Mouse (Mus musculus): ENCODE results near the gene Plcb3. TPM values are rescaled to one million over a fixed set of nuclear protein-coding genes. Genes with fewer than 3 reads are reported as not detected.

Plcb3 gene
- polyA plus RNA-seq, 1 experiment from 2014 or later, result 14.8 TPM

- Histone ChIP-seq H3K4me2 (replicated peaks; ENCODE audit: low read depth, low read length) (peak overlapping the region; percentile 99), H3K4me1 (replicated peaks; ENCODE audit: control insufficient read depth, insufficient read depth, low read length) (peaks cover 7% of the 10 kb centered on the region), H3K9me3 (ENCODE audit: control insufficient read depth, low read length) (no peaks in the 10 kb centered on the region), H3K36me3 (ENCODE audit: control insufficient read depth, insufficient read depth, low read length) (no peaks in the 10 kb centered on the region), H3K27ac (ENCODE audit: low read depth, low read length) (no peak overlapping the region; the same call in 1 of the 2 replicates), H3K27me3 (ENCODE audit: control insufficient read depth, insufficient read depth, low read length) (peaks cover 6% of the 10 kb centered on the region), H3K4me3 (ENCODE audit: low read depth, low read length) (peak overlapping the region; percentile 69), H3K9ac (ENCODE audit: low read depth, low read length) (peak overlapping the region; percentile 88)
- DNase-seq (ENCODE audit: low spot score) (no peak), ATAC-seq (ENCODE audit: low FRiP score) (peak; percentile 17)
- 31% methylated on average over 23 of the region's 29 CpGs for WGBS
These were observed 35.6 kb downstream of the Plcb3 start for GRCm38 (mm10) chr19:6940396-6941351.

GRCm38 (mm10) chr19:6939106-6940002, 36.9 kb downstream of the Plcb3 start:
- no peak overlapping the region for H3K4me3 ChIP-seq (ENCODE audit: low read depth, low read length)
- H3K4me1 ChIP-seq (replicated peaks; ENCODE audit: control insufficient read depth, insufficient read depth, low read length), result peaks cover 7% of the 10 kb centered on the region
- H3K27me3 ChIP-seq (ENCODE audit: control insufficient read depth, insufficient read depth, low read length), result peaks cover 19% of the 10 kb centered on the region
- no peaks in the 10 kb centered on the region for H3K9me3 ChIP-seq (ENCODE audit: control insufficient read depth, low read length)
- ATAC-seq (ENCODE audit: low FRiP score) (no peak), DNase-seq (ENCODE audit: low spot score) (no peak)
- H3K27ac ChIP-seq (ENCODE audit: low read depth, low read length), result no peak overlapping the region
- H3K36me3 ChIP-seq (ENCODE audit: control insufficient read depth, insufficient read depth, low read length), result no peaks in the 10 kb centered on the region
- H3K9ac ChIP-seq (ENCODE audit: low read depth, low read length), result no peak overlapping the region
- no peak overlapping the region for H3K4me2 ChIP-seq (replicated peaks; ENCODE audit: low read depth, low read length)
- WGBS, result 91% methylated on average over 20 of the region's 20 CpGs

GRCm38 (mm10) chr19:6937541-6938465, 38.5 kb downstream of the Plcb3 start:
- Histone ChIP-seq H3K27me3 (ENCODE audit: control insufficient read depth, insufficient read depth, low read length) (peaks cover 35% of the 10 kb centered on the region), H3K9ac (ENCODE audit: low read depth, low read length) (no peak overlapping the region), H3K4me1 (replicated peaks; ENCODE audit: control insufficient read depth, insufficient read depth, low read length) (peaks cover 12% of the 10 kb centered on the region), H3K4me2 (replicated peaks; ENCODE audit: low read depth, low read length) (no peak overlapping the region), H3K9me3 (ENCODE audit: control insufficient read depth, low read length) (no peaks in the 10 kb centered on the region), H3K36me3 (ENCODE audit: control insufficient read depth, insufficient read depth, low read length) (no peaks in the 10 kb centered on the region), H3K27ac (ENCODE audit: low read depth, low read length) (no peak overlapping the region), H3K4me3 (ENCODE audit: low read depth, low read length) (no peak overlapping the region)
- ATAC-seq (ENCODE audit: low FRiP score) (no peak), DNase-seq (ENCODE audit: low spot score) (no peak)
- WGBS, result 83% methylated on average over 16 of the region's 16 CpGs

- Histone ChIP-seq H3K27me3 (ENCODE audit: control insufficient read depth, insufficient read depth, low read length) (peaks cover 49% of the 10 kb centered on the region), H3K36me3 (ENCODE audit: control insufficient read depth, insufficient read depth, low read length) (no peaks in the 10 kb centered on the region), H3K9me3 (ENCODE audit: control insufficient read depth, low read length) (no peaks in the 10 kb centered on the region), H3K9ac (ENCODE audit: low read depth, low read length) (no peak overlapping the region), H3K4me2 (replicated peaks; ENCODE audit: low read depth, low read length) (no peak overlapping the region), H3K27ac (ENCODE audit: low read depth, low read length) (no peak overlapping the region), H3K4me3 (ENCODE audit: low read depth, low read length) (no peak overlapping the region), H3K4me1 (replicated peaks; ENCODE audit: control insufficient read depth, insufficient read depth, low read length) (peaks cover 12% of the 10 kb centered on the region; the same call in 1 of the 2 replicates)
- no peak for ATAC-seq (ENCODE audit: low FRiP score)
- WGBS, result 21% methylated on average over 3 of the region's 3 CpGs
- no peak for DNase-seq (ENCODE audit: low spot score)
These were observed 40.0 kb downstream of the Plcb3 start for GRCm38 (mm10) chr19:6936299-6936698.

GRCm38 (mm10) chr19:6934195-6934977, 41.9 kb downstream of the Plcb3 start, which contains the start of gene Kcnk4:
TSS of gene Kcnk4 (minus strand) at chr19:6934515.
- WGBS, result 9% methylated on average over 23 of the region's 23 CpGs

GRCm38 (mm10) chr19:6933436-6934194, 42.7 kb downstream of the Plcb3 start:
- H3K27me3 ChIP-seq (ENCODE audit: control insufficient read depth, insufficient read depth, low read length), result peaks cover 65% of the 10 kb centered on the region
- no peaks in the 10 kb centered on the region for H3K36me3 ChIP-seq (ENCODE audit: control insufficient read depth, insufficient read depth, low read length)
- peak overlapping the region; percentile 51 for H3K4me2 ChIP-seq (replicated peaks; ENCODE audit: low read depth, low read length)
- 5% methylated on average over 58 of the region's 58 CpGs for WGBS
- no peak; the same call in 1 of the 2 replicates for ATAC-seq (ENCODE audit: low FRiP score)
- no peak overlapping the region for H3K27ac ChIP-seq (ENCODE audit: low read depth, low read length)
- H3K9ac ChIP-seq (ENCODE audit: low read depth, low read length), result peak overlapping the region; percentile 27; the same call in 1 of the 2 replicates
- peak overlapping the region; percentile 26 for H3K4me3 ChIP-seq (ENCODE audit: low read depth, low read length)
- DNase-seq (ENCODE audit: low spot score), result peak; percentile 43
- H3K4me1 ChIP-seq (replicated peaks; ENCODE audit: control insufficient read depth, insufficient read depth, low read length), result peaks cover 5% of the 10 kb centered on the region; the same call in 1 of the 2 replicates
- H3K9me3 ChIP-seq (ENCODE audit: control insufficient read depth, low read length), result no peaks in the 10 kb centered on the region

More at GRCm38 (mm10) chr19:6934195-6934977, 41.9 kb downstream of the Plcb3 start, which contains the start of gene Kcnk4:
- peak within 1 kb of the TSS; percentile 27; the same call in 1 of the 2 replicates for H3K9ac ChIP-seq (ENCODE audit: low read depth, low read length)
- peak within 1 kb of the TSS; percentile 51 for H3K4me2 ChIP-seq (replicated peaks; ENCODE audit: low read depth, low read length)
- H3K27me3 ChIP-seq (ENCODE audit: control insufficient read depth, insufficient read depth, low read length), result peaks cover 59% of the 10 kb centered on the region
- no peaks in the 10 kb centered on the region for H3K9me3 ChIP-seq (ENCODE audit: control insufficient read depth, low read length)
- ATAC-seq (ENCODE audit: low FRiP score) (no peak), DNase-seq (ENCODE audit: low spot score) (peak; percentile 41)
- no peak within 1 kb of the TSS for H3K27ac ChIP-seq (ENCODE audit: low read depth, low read length)
- peaks cover 5% of the 10 kb centered on the region; the same call in 1 of the 2 replicates for H3K4me1 ChIP-seq (replicated peaks; ENCODE audit: control insufficient read depth, insufficient read depth, low read length)
- no peaks in the 10 kb centered on the region for H3K36me3 ChIP-seq (ENCODE audit: control insufficient read depth, insufficient read depth, low read length)
- peak within 1 kb of the TSS; percentile 26 for H3K4me3 ChIP-seq (ENCODE audit: low read depth, low read length)

GRCm38 (mm10) chr19:6933102-6933435, 43.2 kb downstream of the Plcb3 start:
- H3K27ac ChIP-seq (ENCODE audit: low read depth, low read length), result no peak overlapping the region
- H3K4me2 ChIP-seq (replicated peaks; ENCODE audit: low read depth, low read length), result no peak overlapping the region
- ATAC-seq (ENCODE audit: low FRiP score) (no peak), DNase-seq (ENCODE audit: low spot score) (no peak)
- 20% methylated on average over 4 of the region's 4 CpGs for WGBS
- no peaks in the 10 kb centered on the region for H3K9me3 ChIP-seq (ENCODE audit: control insufficient read depth, low read length)
- H3K9ac ChIP-seq (ENCODE audit: low read depth, low read length), result no peak overlapping the region
- no peak overlapping the region for H3K4me3 ChIP-seq (ENCODE audit: low read depth, low read length)
- no peaks in the 10 kb centered on the region for H3K36me3 ChIP-seq (ENCODE audit: control insufficient read depth, insufficient read depth, low read length)
- peaks cover 5% of the 10 kb centered on the region; the same call in 1 of the 2 replicates for H3K4me1 ChIP-seq (replicated peaks; ENCODE audit: control insufficient read depth, insufficient read depth, low read length)
- H3K27me3 ChIP-seq (ENCODE audit: control insufficient read depth, insufficient read depth, low read length), result peaks cover 68% of the 10 kb centered on the region
